Mouse (Mus musculus) c-Kit-positive CD71-positive TER-119-positive erythroid progenitor cells, embryonic 14.5 days (primary cell): ENCODE results near the gene Nectin2.

Source experiments
- DNase-seq: peaks from one replicate; pipeline ENCODE4 v3.0.0-alpha.2; 2013; ENCODE audit warnings: low spot score

Nectin2 gene

GRCm38 (mm10) chr7:19769001-19769400, 18.7 kb upstream of the Nectin2 start:
- no peak for DNase-seq

GRCm38 (mm10) chr7:19768251-19768650, 18.0 kb upstream of the Nectin2 start:
- DNase-seq, result no peak

- no peak for DNase-seq
Measured at GRCm38 (mm10) chr7:19764581-19764980, 14.3 kb upstream of the Nectin2 start.

- DNase-seq, result no peak
Measured at GRCm38 (mm10) chr7:19763829-19764477, 13.7 kb upstream of the Nectin2 start.

GRCm38 (mm10) chr7:19762283-19762682, 12.0 kb upstream of the Nectin2 start:
- DNase-seq, result no peak

- DNase-seq, result no peak
Measured at GRCm38 (mm10) chr7:19760021-19760420, 9.7 kb upstream of the Nectin2 start.

- DNase-seq, result no peak
Measured at GRCm38 (mm10) chr7:19758623-19759022, 8.3 kb upstream of the Nectin2 start.

- DNase-seq, result no peak
Measured at GRCm38 (mm10) chr7:19755851-19756786, 5.8 kb upstream of the Nectin2 start.

- DNase-seq, result no peak
Measured at GRCm38 (mm10) chr7:19755008-19755407, 4.7 kb upstream of the Nectin2 start.

- no peak for DNase-seq
Measured at GRCm38 (mm10) chr7:19754065-19754464, 3.8 kb upstream of the Nectin2 start.

- DNase-seq, result no peak
Measured at GRCm38 (mm10) chr7:19753587-19753986, 3.3 kb upstream of the Nectin2 start.

GRCm38 (mm10) chr7:19752652-19753051, 2.4 kb upstream of the Nectin2 start:
- no peak for DNase-seq

GRCm38 (mm10) chr7:19751070-19751383, 744 bp upstream of the Nectin2 start:
- DNase-seq, result no peak

GRCm38 (mm10) chr7:19749389-19750216, 680 bp downstream of the Nectin2 start:
- DNase-seq, result peak; percentile 96

- DNase-seq, result peak; percentile 23
Measured at GRCm38 (mm10) chr7:19748219-19749195, 1.8 kb downstream of the Nectin2 start.

- DNase-seq, result peak; percentile 38
Measured at GRCm38 (mm10) chr7:19747420-19748218, 2.7 kb downstream of the Nectin2 start.

- no peak for DNase-seq
Measured at GRCm38 (mm10) chr7:19746426-19747201, 3.7 kb downstream of the Nectin2 start.

- DNase-seq, result no peak
Measured at GRCm38 (mm10) chr7:19745971-19746370, 4.3 kb downstream of the Nectin2 start.

GRCm38 (mm10) chr7:19744590-19745385, 5.5 kb downstream of the Nectin2 start:
- no peak for DNase-seq
